Mouse (Mus musculus) liver, postnatal 0 days (tissue): ENCODE data around the gene Abtb1.

ENCODE experiments used
- CTCF ChIP-seq: sonication (generic); IDR thresholded peaks from 2 replicates; pipeline ENCODE4 v1.5.1; 2016; ENCODE audit warnings: antibody characterized with exemption, low read depth
- EP300 ChIP-seq: IDR thresholded peaks from 2 replicates; pipeline ENCODE4 v1.6.1; 2016; ENCODE audit warnings: antibody characterized with exemption, low read depth, mild to moderate bottlenecking

GRCm38 (mm10) chr6:88885644-88886416 is 44.0 kb upstream of the Abtb1 start:
- TF ChIP-seq CTCF = no peak
- no peak for TF ChIP-seq EP300
